Mouse (Mus musculus): Measurements from ENCODE around the gene Plscr3.

- TF ChIP-seq CTCF (IDR thresholded peaks at IDR 0.05; ENCODE audit: low read depth): no peak
- no peak for TF ChIP-seq EP300 (IDR thresholded peaks at IDR 0.05; ENCODE audit: low read depth)
Observed at GRCm38 (mm10) chr11:69878399-69878798, 32.2 kb downstream of the Plscr3 start.
